Mouse (Mus musculus): Measurements from ENCODE around the gene Kif19a. TPM values are rescaled to one million over a fixed set of nuclear protein-coding genes. Genes with fewer than 3 reads are reported as not detected.

Gene Kif19a
- polyA plus RNA-seq, 1 experiment: 0.71 TPM

DNA sequence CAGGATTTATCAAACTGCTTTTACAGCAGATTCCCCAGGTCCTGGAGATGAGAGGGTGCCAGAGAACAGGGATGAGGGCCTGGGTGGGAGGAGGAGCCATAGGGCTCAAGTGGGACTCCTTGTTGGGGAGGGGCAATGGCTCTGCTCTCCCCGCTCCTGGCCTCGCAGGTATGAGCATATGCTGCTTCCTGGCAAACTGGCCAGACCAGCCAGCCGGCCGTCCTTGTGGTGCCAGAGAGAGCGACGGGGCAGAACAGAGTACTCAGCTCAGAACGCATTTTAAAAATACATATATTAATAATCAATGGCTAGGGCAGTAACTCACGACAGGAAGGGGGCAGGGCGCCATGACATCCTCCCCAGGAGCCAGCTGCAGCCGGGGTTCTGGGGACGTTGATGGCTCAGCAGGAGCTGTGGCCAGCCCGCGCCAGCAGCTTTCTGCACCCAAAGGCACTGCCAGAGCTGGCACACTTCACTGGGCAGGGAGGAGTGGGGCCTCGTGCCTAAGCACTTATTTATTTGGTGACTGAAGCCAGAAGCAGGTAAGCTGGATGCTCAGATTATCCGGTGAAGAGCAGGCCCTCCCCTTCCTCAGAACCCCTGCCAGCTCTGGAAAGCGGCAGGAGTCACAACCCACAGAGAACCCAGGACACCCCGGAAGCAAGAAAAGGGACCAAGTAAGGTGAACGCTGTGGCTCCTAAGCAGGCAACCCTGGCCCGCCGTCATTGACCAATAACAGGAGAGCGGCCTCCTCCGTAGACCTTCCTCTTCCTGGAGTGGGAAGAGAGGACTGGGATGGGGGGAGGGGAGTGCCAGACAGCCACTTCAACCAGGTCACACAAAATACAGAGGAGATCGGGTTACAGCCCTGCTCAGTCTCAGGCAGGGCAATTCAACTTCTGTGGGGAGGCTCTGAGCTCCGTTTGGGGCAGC is 64.6 kb downstream of the Kif19a start:
- no peak for DNase-seq

DNA sequence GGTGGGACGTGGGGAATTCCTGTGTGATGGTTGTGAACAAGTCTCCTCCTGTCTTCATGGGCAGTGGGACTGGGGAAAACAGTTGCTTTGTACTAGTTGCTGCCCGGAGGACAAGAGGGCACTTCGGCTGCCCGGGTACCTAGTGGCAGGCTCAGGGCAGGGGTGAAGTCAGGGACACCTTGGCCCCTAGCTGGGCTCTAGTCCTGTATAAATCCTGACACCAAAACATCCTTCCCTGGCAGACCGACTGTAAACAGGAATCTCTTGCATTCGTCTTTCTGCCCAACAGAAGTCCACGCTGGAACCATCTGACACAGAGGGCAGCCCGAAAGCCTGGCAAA is 65.2 kb downstream of the Kif19a start:
- peaks cover 9% of the 10 kb centered on the region; the same call in 1 of the 2 replicates for H3K4me1 ChIP-seq (replicated peaks; ENCODE audit: control insufficient read depth, insufficient read depth, low read length)
- WGBS: 79% methylated on average over 8 of the region's 8 CpGs
- no peaks in the 10 kb centered on the region for H3K36me3 ChIP-seq (ENCODE audit: control insufficient read depth, insufficient read depth, low read length)
- no peak overlapping the region for H3K4me3 ChIP-seq (ENCODE audit: control insufficient read depth, insufficient read depth, low read length)
- H3K27ac ChIP-seq (ENCODE audit: control insufficient read depth, insufficient read depth, low read length): no peak overlapping the region
- no peak for TF ChIP-seq POLR2A (IDR thresholded peaks at IDR 0.05; ENCODE audit: control insufficient read depth, extremely low read depth, insufficient read depth, low read length, poor library complexity)
- TF ChIP-seq CTCF (IDR thresholded peaks at IDR 0.05; ENCODE audit: borderline replicate concordance, control insufficient read depth, extremely low read depth, insufficient read depth, low read length, poor library complexity): no peak
- no peaks in the 10 kb centered on the region for H3K27me3 ChIP-seq (ENCODE audit: control insufficient read depth, insufficient read depth, low read length)
- no peak for DNase-seq

More for the DNA sequence above, 64.6 kb downstream of the Kif19a start:
- TF ChIP-seq CTCF (IDR thresholded peaks at IDR 0.05; ENCODE audit: borderline replicate concordance, control insufficient read depth, extremely low read depth, insufficient read depth, low read length, poor library complexity) (no peak), POLR2A (IDR thresholded peaks at IDR 0.05; ENCODE audit: control insufficient read depth, extremely low read depth, insufficient read depth, low read length, poor library complexity) (no peak)
- Histone ChIP-seq H3K27ac (ENCODE audit: control insufficient read depth, insufficient read depth, low read length) (no peak overlapping the region), H3K27me3 (ENCODE audit: control insufficient read depth, insufficient read depth, low read length) (no peaks in the 10 kb centered on the region), H3K36me3 (ENCODE audit: control insufficient read depth, insufficient read depth, low read length) (no peaks in the 10 kb centered on the region), H3K4me1 (replicated peaks; ENCODE audit: control insufficient read depth, insufficient read depth, low read length) (peaks cover 9% of the 10 kb centered on the region; the same call in 1 of the 2 replicates), H3K4me3 (ENCODE audit: control insufficient read depth, insufficient read depth, low read length) (no peak overlapping the region)
- 28% methylated on average over 24 of the region's 24 CpGs for WGBS

DNA sequence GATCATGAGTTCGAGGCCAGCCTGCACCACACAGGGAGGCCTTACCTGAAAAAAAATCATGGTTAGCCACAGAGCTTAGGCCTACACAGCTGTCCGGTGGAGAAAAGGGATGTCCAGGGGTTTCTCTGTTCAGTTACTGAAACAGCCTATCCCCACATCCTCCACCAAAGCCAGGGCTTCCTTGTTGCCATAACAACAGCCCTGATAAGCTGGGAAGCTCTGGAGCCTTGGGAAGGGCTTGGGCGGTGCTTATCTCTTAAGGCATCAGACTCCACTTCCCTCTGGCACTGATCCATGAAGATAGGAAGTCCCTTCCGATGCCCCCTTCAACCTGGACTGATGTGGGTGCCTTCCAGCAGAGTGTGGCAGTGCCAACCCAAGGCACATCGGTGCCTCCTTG is 68.0 kb downstream of the Kif19a start:
- DNase-seq: no peak
- Histone ChIP-seq H3K27me3 (ENCODE audit: control insufficient read depth, insufficient read depth, low read length) (no peaks in the 10 kb centered on the region), H3K4me3 (ENCODE audit: control insufficient read depth, insufficient read depth, low read length) (no peak overlapping the region), H3K27ac (ENCODE audit: control insufficient read depth, insufficient read depth, low read length) (no peak overlapping the region), H3K36me3 (ENCODE audit: control insufficient read depth, insufficient read depth, low read length) (no peaks in the 10 kb centered on the region), H3K4me1 (replicated peaks; ENCODE audit: control insufficient read depth, insufficient read depth, low read length) (peaks cover 9% of the 10 kb centered on the region; the same call in 1 of the 2 replicates)
- 86% methylated on average over 5 of the region's 5 CpGs for WGBS
- no peak for TF ChIP-seq POLR2A (IDR thresholded peaks at IDR 0.05; ENCODE audit: control insufficient read depth, extremely low read depth, insufficient read depth, low read length, poor library complexity)
- no peak for TF ChIP-seq CTCF (IDR thresholded peaks at IDR 0.05; ENCODE audit: borderline replicate concordance, control insufficient read depth, extremely low read depth, insufficient read depth, low read length, poor library complexity)

Other genes starting within 250 kb of the Kif19a start
- gene Rpl38, start 96.9 kb upstream of the Kif19a start, polyA plus RNA-seq (2012; rRNA removed): 481 and 516 TPM in 2 replicates
- 17.1 and 17.3 TPM in 2 replicates for gene Ttyh2, start 90.0 kb upstream of the Kif19a start, polyA plus RNA-seq (2012; rRNA removed)
- gene Dnaic2, start 38.0 kb upstream of the Kif19a start, polyA plus RNA-seq (2012; rRNA removed): 1.9 TPM in 2 replicates
- gene Btbd17, start 30.6 kb downstream of the Kif19a start, polyA plus RNA-seq (2012; rRNA removed): 0.53 and 1.1 TPM in 2 replicates
- gene Gpr142, start 33.5 kb downstream of the Kif19a start, polyA plus RNA-seq (2012; rRNA removed): not detected in 2 replicates
- gene Gprc5c, start 85.8 kb downstream of the Kif19a start, polyA plus RNA-seq (2012; rRNA removed): 5.4 and 6.4 TPM in 2 replicates
- 3.7 and 4.2 TPM in 2 replicates for gene Cd300a, start 124.7 kb downstream of the Kif19a start, polyA plus RNA-seq (2012; rRNA removed)
- 0.78 and 1.1 TPM in 2 replicates for gene Cd300lb, start 169.0 kb downstream of the Kif19a start, polyA plus RNA-seq (2012; rRNA removed)
- gene Cd300c, start 203.8 kb downstream of the Kif19a start, polyA plus RNA-seq (2012; rRNA removed): 2.1 and 5.8 TPM in 2 replicates
- gene Cd300ld, start 224.5 kb downstream of the Kif19a start, polyA plus RNA-seq (2012; rRNA removed): 0.91 and 1.3 TPM in 2 replicates
- gene Cd300c2, start 236.5 kb downstream of the Kif19a start, polyA plus RNA-seq (2012; rRNA removed): 15.3 and 19.9 TPM in 2 replicates

All from thymus, adult 2 months (tissue).